Mouse (Mus musculus) liver, adult 2 months (tissue): ENCODE results near the gene Pou6f2. TPM values are rescaled to one million over a fixed set of nuclear protein-coding genes. Genes with fewer than 3 reads are reported as not detected.

Source experiments
- DNase-seq: peaks from one replicate; pipeline ENCODE4 v3.0.0-alpha.2; 2011; ENCODE audit warnings: low read depth, low spot score; ENCODE audit errors: extremely low read depth
- H3K27ac ChIP-seq: fragments of 200-500 bp; replicated peaks from 2 replicates; pipeline ENCODE4 v1.5.1; 2012; ENCODE audit warnings: low read depth, mild to moderate bottlenecking, control low read depth, inconsistent platforms, low read length; ENCODE audit not compliant: insufficient read depth
- H3K27me3 ChIP-seq: fragments of 200-500 bp; 2 replicates; pipeline ENCODE4 v1.6.1; 2012; ENCODE audit warnings: mild to moderate bottlenecking, moderate library complexity, low read length, inconsistent platforms; ENCODE audit not compliant: control insufficient read depth, insufficient read depth
- H3K36me3 ChIP-seq: fragments of 200-500 bp; 2 replicates; pipeline ENCODE4 v1.6.1; 2012; ENCODE audit warnings: low read length, inconsistent platforms; ENCODE audit not compliant: control insufficient read depth, insufficient read depth
- H3K4me1 ChIP-seq: fragments of 200-500 bp; 2 replicates; pipeline ENCODE4 v1.6.1; 2011; ENCODE audit warnings: low read length; ENCODE audit not compliant: control insufficient read depth, insufficient read depth
- H3K4me3 ChIP-seq: fragments of 200-500 bp; 2 replicates; pipeline ENCODE4 v1.5.1; 2011; ENCODE audit warnings: low read depth, mild to moderate bottlenecking, control low read depth, low read length, moderate library complexity; ENCODE audit not compliant: insufficient read depth
- H3K79me2 ChIP-seq: fragments of 200-500 bp; 2 replicates; pipeline ENCODE4 v1.6.1; 2012; ENCODE audit warnings: inconsistent platforms, mild to moderate bottlenecking, low read length, moderate library complexity; ENCODE audit not compliant: control insufficient read depth, insufficient read depth
- H3K9ac ChIP-seq: fragments of 200-500 bp; 2 replicates; pipeline ENCODE4 v1.6.1; 2012; ENCODE audit warnings: low read depth, mild to moderate bottlenecking, control low read depth, inconsistent platforms, low read length
- CTCF ChIP-seq: fragments of 200-500 bp; IDR thresholded peaks from 2 replicates; pipeline ENCODE4 v1.5.1; 2011; ENCODE audit warnings: low read depth, low read length, control low read depth
- POLR2A ChIP-seq: fragments of 200-500 bp; IDR thresholded peaks from 2 replicates; pipeline ENCODE4 v1.6.1; 2011; ENCODE audit warnings: low read length, control low read depth; ENCODE audit not compliant: insufficient read depth; ENCODE audit errors: extremely low read depth
- WGBS: fragments of 180-500 bp; shearing (Covaris S2); methylation state at CpG from one replicate; pipeline ENCODE4 v1.1.7; 2018; 5-methylcytosine and 5-hydroxymethylcytosine counted together
- polyA plus RNA-seq: library from polyadenylated mRNA; depleted of rRNA; stranded (reverse); fragments of >200 nt; gene quantifications from 2 replicates; pipeline ENCODE4 v1.2.3, GENCODE M21; 2012
- total RNA-seq: library from RNA; depleted of rRNA; stranded (reverse); fragments of >200 nt; gene quantifications from 2 replicates; pipeline ENCODE4 v1.2.3, GENCODE M21; 2014

The Pou6f2 gene
- total and polyA plus RNA-seq, 2 experiments: not detected

GRCm38 (mm10) chr13:18338022-18338421 is 59.5 kb downstream of the Pou6f2 start:
- DNase-seq: no peak
- Histone ChIP-seq H3K4me1 (peaks cover 3% of the 10 kb centered on the region; the same call in 1 of the 2 replicates), H3K79me2 (no peaks in the 10 kb centered on the region), H3K27me3 (no peaks in the 10 kb centered on the region), H3K36me3 (no peaks in the 10 kb centered on the region), H3K9ac (no peak overlapping the region), H3K4me3 (no peak overlapping the region), H3K27ac (no peak overlapping the region)
- whole genome bisulfite sequencing: 72% methylated on average over 2 of the region's 2 CpGs
- TF ChIP-seq POLR2A (no peak), CTCF (no peak)

GRCm38 (mm10) chr13:18334035-18334434 is 63.5 kb downstream of the Pou6f2 start:
- H3K27me3 ChIP-seq: no peaks in the 10 kb centered on the region

GRCm38 (mm10) chr13:18332596-18332995 is 64.9 kb downstream of the Pou6f2 start:
- 41% methylated on average over 1 of the region's 1 CpGs for WGBS
- Histone ChIP-seq H3K27ac (no peak overlapping the region), H3K9ac (no peak overlapping the region), H3K4me3 (no peak overlapping the region), H3K79me2 (no peaks in the 10 kb centered on the region), H3K4me1 (peaks cover 3% of the 10 kb centered on the region; the same call in 1 of the 2 replicates), H3K27me3 (no peaks in the 10 kb centered on the region), H3K36me3 (no peaks in the 10 kb centered on the region)
- DNase-seq: no peak
- TF ChIP-seq CTCF: no peak
- no peak for TF ChIP-seq POLR2A

More at GRCm38 (mm10) chr13:18334035-18334434, 63.5 kb downstream of the Pou6f2 start:
- no peak for TF ChIP-seq POLR2A
- no peak for TF ChIP-seq CTCF
- H3K79me2 ChIP-seq: no peaks in the 10 kb centered on the region
- DNase-seq: peak; percentile 43
- peaks cover 3% of the 10 kb centered on the region; the same call in 1 of the 2 replicates for H3K4me1 ChIP-seq
- H3K27ac ChIP-seq: no peak overlapping the region
- H3K9ac ChIP-seq: no peak overlapping the region
- 30% methylated on average over 4 of the region's 4 CpGs for WGBS
- no peaks in the 10 kb centered on the region for H3K36me3 ChIP-seq
- no peak overlapping the region for H3K4me3 ChIP-seq

GRCm38 (mm10) chr13:18323980-18324678 is 73.4 kb downstream of the Pou6f2 start:
- no peaks in the 10 kb centered on the region for H3K79me2 ChIP-seq
- H3K4me1 ChIP-seq: no peaks in the 10 kb centered on the region
- H3K27ac ChIP-seq: no peak overlapping the region
- DNase-seq: no peak
- WGBS: 70% methylated on average over 6 of the region's 6 CpGs
- no peak overlapping the region for H3K4me3 ChIP-seq
- no peak overlapping the region for H3K9ac ChIP-seq
- TF ChIP-seq POLR2A: no peak
- no peak for TF ChIP-seq CTCF
- no peaks in the 10 kb centered on the region for H3K27me3 ChIP-seq
- no peaks in the 10 kb centered on the region for H3K36me3 ChIP-seq

GRCm38 (mm10) chr13:18323407-18323806 is 74.1 kb downstream of the Pou6f2 start:
- TF ChIP-seq CTCF (no peak), POLR2A (no peak)
- Histone ChIP-seq H3K4me1 (no peaks in the 10 kb centered on the region), H3K4me3 (no peak overlapping the region), H3K9ac (no peak overlapping the region), H3K27me3 (no peaks in the 10 kb centered on the region), H3K27ac (no peak overlapping the region), H3K36me3 (no peaks in the 10 kb centered on the region), H3K79me2 (no peaks in the 10 kb centered on the region)
- DNase-seq: no peak
- WGBS: 69% methylated on average over 8 of the region's 8 CpGs

GRCm38 (mm10) chr13:18312613-18313012 is 84.9 kb downstream of the Pou6f2 start:
- Histone ChIP-seq H3K27ac (no peak overlapping the region), H3K4me3 (no peak overlapping the region), H3K79me2 (no peaks in the 10 kb centered on the region), H3K4me1 (no peaks in the 10 kb centered on the region), H3K36me3 (no peaks in the 10 kb centered on the region), H3K27me3 (no peaks in the 10 kb centered on the region), H3K9ac (no peak overlapping the region)
- no peak for TF ChIP-seq CTCF
- DNase-seq: no peak
- 85% methylated on average over 8 of the region's 8 CpGs for WGBS
